Mouse (Mus musculus): Measurements from ENCODE around the gene Uty. TPM values are rescaled to one million over a fixed set of nuclear protein-coding genes. Genes with fewer than 3 reads are reported as not detected.

Uty gene
- polyA plus RNA-seq, 1 experiment from 2014 or later, result 8.1 TPM

Other genes with a start within 250 kb of the Uty start
- gene Eif2s3y, start 235.2 kb downstream of the Uty start, polyA plus RNA-seq (2015; fragmentation: Nextera tagmentation; extraction: Ambion mirVana), result 41.4 and 49.0 TPM in 2 replicates
- gene Ddx3y, start 40.9 kb upstream of the Uty start, polyA plus RNA-seq (2015; fragmentation: Nextera tagmentation; extraction: Ambion mirVana), result 14.5 and 19.0 TPM in 2 replicates
- not detected in 2 replicates for gene Usp9y, start 214.0 kb upstream of the Uty start, polyA plus RNA-seq (2015; fragmentation: Nextera tagmentation; extraction: Ambion mirVana)